Comparison of ENCODE assay signal across 28 mouse cellular contexts in the genomic region with DNA sequence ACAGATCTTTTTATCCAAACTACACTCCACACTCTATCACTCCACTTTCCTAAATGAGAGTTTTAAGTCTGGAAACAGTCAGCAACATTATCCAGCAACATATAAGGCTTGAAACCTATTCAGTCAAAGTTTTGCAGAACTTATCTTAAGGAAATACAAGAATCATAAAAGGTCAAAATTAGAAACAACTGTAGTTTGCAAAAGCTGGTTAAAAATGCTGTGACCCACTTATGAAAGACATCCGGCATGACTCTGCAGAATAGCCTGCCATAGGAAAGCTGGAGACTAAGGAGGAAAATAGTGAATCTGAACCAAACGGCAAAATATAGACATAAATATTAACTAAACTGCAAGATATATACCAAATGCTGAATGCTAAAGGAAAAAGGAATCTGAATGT.
DNase-seq lines count a peak whose midpoint lies in the region; ATAC-seq and TF ChIP-seq lines count a peak whose summit lies in the region.
"Had no signal": no experiment of that assay in that cellular context is flagged by ENCODE, and none has a peak within 500 bp of the region (broad histone marks: within the 10 kb centered on the region; RNA-seq: fewer than 3 reads in every experiment).

No protein-coding gene starts in this region.

- H3K9me3 ChIP-seq in kidney, embryonic 14.5 days (ENCODE audit: control insufficient read depth, low read length), result no peaks in the 10 kb centered on the region
- no peaks in the 10 kb centered on the region for H3K9me3 ChIP-seq in lung, embryonic 14.5 days (ENCODE audit: low read depth, low read length)
- no peaks in the 10 kb centered on the region for H3K9me3 ChIP-seq in stomach, embryonic 14.5 days (ENCODE audit: control insufficient read depth, low read depth, low read length)
- H3K9me3 ChIP-seq: forebrain, embryonic 10.5 days; G1E; hindbrain, embryonic 15.5 days; limb, embryonic 15.5 days; midbrain, embryonic 13.5 days; neural tube, embryonic 13.5 days had no signal

- TF ChIP-seq CTCF in lung, embryonic 14.5 days (IDR thresholded peaks at IDR 0.05; ENCODE audit: low read depth), result no peak

- no peak overlapping the region for H3K4me3 ChIP-seq in kidney, embryonic 14.5 days (ENCODE audit: low read length)
- H3K4me3 ChIP-seq in lung, embryonic 14.5 days (ENCODE audit: low read depth, low read length), result no peak overlapping the region
- H3K4me3 ChIP-seq in stomach, embryonic 14.5 days (ENCODE audit: low read depth, low read length), result no peak overlapping the region
- H3K4me3 ChIP-seq: forebrain, embryonic 10.5 days; hindbrain, embryonic 15.5 days; limb, embryonic 15.5 days; midbrain, embryonic 13.5 days; myocyte; neural tube, embryonic 13.5 days had no signal

- no peak for DNase-seq in kidney, postnatal 14 days
- no peak for DNase-seq in lung, embryonic 14.5 days
- DNase-seq in lung, postnatal 10 days, result no peak
- DNase-seq in brain, adult 2 months (ENCODE audit: low read depth, low spot score), result peak; percentile 37
- DNase-seq: adrenal gland, postnatal 36 days; B cell, adult 2 months; cerebellum, adult 11 months; cerebellum, adult 9-11 months; kidney, adult 11 months; left cerebral cortex, postnatal 4 days; retina, postnatal 1 day; right cerebral cortex, postnatal 25 days; spleen, adult 18-20 months; thymus, adult 18-20 months; thymus, postnatal 36 days had no signal

- ATAC-seq in kidney, embryonic 14.5 days (ENCODE audit: low FRiP score, low TSS enrichment), result no peak
- ATAC-seq in lung, embryonic 14.5 days (ENCODE audit: insufficient read depth), result no peak
- no peak for ATAC-seq in stomach, embryonic 14.5 days (ENCODE audit: insufficient number of reproducible peaks, insufficient read depth, low FRiP score, low read depth)
- no peak for ATAC-seq in erythroblast, adult 5-6 weeks (replicated peaks; ENCODE audit: low FRiP score, poor library complexity, severe bottlenecking)
- ATAC-seq: forebrain, embryonic 16.5 days; midbrain, embryonic 13.5 days; Patski had no signal

- H3K36me3 ChIP-seq in kidney, embryonic 14.5 days (ENCODE audit: control insufficient read depth, insufficient read depth, low read length), result no peaks in the 10 kb centered on the region
- H3K36me3 ChIP-seq in lung, embryonic 14.5 days (ENCODE audit: insufficient read depth), result no peaks in the 10 kb centered on the region
- H3K36me3 ChIP-seq in stomach, embryonic 14.5 days (ENCODE audit: control insufficient read depth, insufficient read depth, low read length), result no peaks in the 10 kb centered on the region
- H3K36me3 ChIP-seq: forebrain, embryonic 10.5 days; G1E; hindbrain, embryonic 15.5 days; limb, embryonic 15.5 days; midbrain, embryonic 13.5 days; neural tube, embryonic 13.5 days had no signal

- peak overlapping the region; percentile 74; the same call in 1 of the 2 replicates for H3K27ac ChIP-seq in kidney, embryonic 14.5 days (ENCODE audit: low read depth, low read length)
- peak overlapping the region; percentile 94 for H3K27ac ChIP-seq in lung, embryonic 14.5 days (ENCODE audit: low read depth)
- H3K27ac ChIP-seq in stomach, embryonic 14.5 days (ENCODE audit: low read length), result peak overlapping the region; percentile 75
- H3K27ac ChIP-seq: forebrain, embryonic 10.5 days; hindbrain, embryonic 15.5 days; limb, embryonic 15.5 days; midbrain, embryonic 13.5 days; neural tube, embryonic 13.5 days had no signal

- no peaks in the 10 kb centered on the region for H3K4me1 ChIP-seq in kidney, embryonic 14.5 days (ENCODE audit: control insufficient read depth, insufficient read depth, low read length)
- H3K4me1 ChIP-seq in lung, embryonic 14.5 days (ENCODE audit: insufficient read depth), result peaks cover 10% of the 10 kb centered on the region; the same call in 1 of the 2 replicates
- H3K4me1 ChIP-seq in stomach, embryonic 14.5 days (ENCODE audit: control insufficient read depth, insufficient read depth, low read length), result peaks cover 4% of the 10 kb centered on the region; the same call in 1 of the 2 replicates
- H3K4me1 ChIP-seq: hindbrain, embryonic 15.5 days had no signal

- H3K9ac ChIP-seq in kidney, embryonic 14.5 days (ENCODE audit: low read depth, low read length), result no peak overlapping the region
- H3K9ac ChIP-seq in lung, embryonic 14.5 days, result no peak overlapping the region
- no peak overlapping the region for H3K9ac ChIP-seq in stomach, embryonic 14.5 days (replicated peaks; ENCODE audit: low read depth, low read length)
- H3K9ac ChIP-seq: hindbrain, embryonic 15.5 days; limb, embryonic 15.5 days; midbrain, embryonic 13.5 days; neural tube, embryonic 13.5 days had no signal

- no peak overlapping the region for H3K4me2 ChIP-seq in kidney, embryonic 14.5 days (replicated peaks; ENCODE audit: low read depth, low read length)
- no peak overlapping the region for H3K4me2 ChIP-seq in lung, embryonic 14.5 days
- H3K4me2 ChIP-seq in stomach, embryonic 14.5 days (replicated peaks; ENCODE audit: low read depth, low read length), result no peak overlapping the region
- H3K4me2 ChIP-seq: hindbrain, embryonic 15.5 days; limb, embryonic 15.5 days; midbrain, embryonic 13.5 days; neural tube, embryonic 13.5 days had no signal

- 90% methylated on average over 2 of the region's 2 CpGs for WGBS in kidney, embryonic 14.5 days
- WGBS in lung, embryonic 14.5 days, result 67% methylated on average over 2 of the region's 2 CpGs
- 66% methylated on average over 2 of the region's 2 CpGs for WGBS in stomach, embryonic 14.5 days

- H3K27me3 ChIP-seq in kidney, embryonic 14.5 days (ENCODE audit: control insufficient read depth, insufficient read depth, low read length), result no peaks in the 10 kb centered on the region
- no peaks in the 10 kb centered on the region for H3K27me3 ChIP-seq in lung, embryonic 14.5 days (ENCODE audit: insufficient read depth, low read length)
- H3K27me3 ChIP-seq in stomach, embryonic 14.5 days (ENCODE audit: control insufficient read depth, insufficient read depth, low read length), result no peaks in the 10 kb centered on the region
- H3K27me3 ChIP-seq: CH12.LX; hindbrain, embryonic 15.5 days; limb, embryonic 15.5 days; Patski had no signal
